Mouse (Mus musculus) bone marrow macrophage, adult 2 months (primary cell): ENCODE results near the gene Arid2.

ENCODE experiments used
- CTCF ChIP-seq: IDR thresholded peaks from 2 replicates; pipeline ENCODE4 v1.5.1; 2012; ENCODE audit warnings: low read depth, mild to moderate bottlenecking, low read length, moderate library complexity
- POLR2A ChIP-seq: IDR thresholded peaks from 2 replicates; pipeline ENCODE4 v1.6.1; 2012; ENCODE audit warnings: mild to moderate bottlenecking, low read depth, low read length, borderline replicate concordance

DNA sequence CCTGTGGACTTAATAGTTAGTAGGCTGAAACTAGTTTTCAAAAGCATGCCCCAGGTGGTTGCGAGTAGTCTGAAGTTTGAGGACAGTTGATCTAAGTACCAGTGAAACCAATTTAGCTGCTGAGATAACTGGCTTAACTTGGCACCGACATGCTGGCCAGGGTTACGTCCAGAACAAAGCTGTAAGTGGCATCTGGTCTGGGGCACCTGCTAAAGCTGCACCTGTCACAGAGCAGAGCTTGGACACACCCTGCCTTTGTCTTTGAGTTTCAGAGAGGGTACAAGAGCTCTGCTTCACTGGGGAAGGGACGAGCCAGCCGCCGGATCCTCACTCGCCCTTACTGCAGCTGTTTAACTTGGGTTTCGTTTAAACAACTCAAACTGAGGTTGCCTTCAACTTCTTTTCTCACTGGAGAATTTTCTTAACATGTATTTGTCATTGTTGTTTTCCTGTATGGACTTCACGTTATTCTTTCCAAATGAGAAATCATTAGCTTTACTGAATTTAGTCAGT, 9.8 kb downstream of the Arid2 start:
- TF ChIP-seq CTCF (no peak), POLR2A (no peak)
